Mouse (Mus musculus) olfactory bulb, adult 2 months (tissue): Measurements from ENCODE around the gene Ppp1r11.

Experiments used
- CTCF ChIP-seq: fragments of 200-500 bp; IDR thresholded peaks from 2 replicates; pipeline ENCODE4 v1.5.1; 2012; ENCODE audit warnings: low read depth, mild to moderate bottlenecking, low read length, moderate library complexity; ENCODE audit not compliant: insufficient read depth
- POLR2A ChIP-seq: fragments of 200-500 bp; IDR thresholded peaks from 2 replicates; pipeline ENCODE4 v1.6.1; 2012; ENCODE audit warnings: mild to moderate bottlenecking, low read depth, low read length, moderate library complexity; ENCODE audit not compliant: insufficient read depth

GRCm38 (mm10) chr17:36966875-36967274, 15.3 kb upstream of the Ppp1r11 start:
- TF ChIP-seq POLR2A, result no peak
- no peak for TF ChIP-seq CTCF
